Mouse (Mus musculus): Measurements from ENCODE around the gene Dusp6. TPM values are rescaled to one million over a fixed set of nuclear protein-coding genes. Genes with fewer than 3 reads are reported as not detected.

The Dusp6 gene
- polyA plus RNA-seq, 1 experiment, result 40.3 TPM

- no peaks in the 10 kb centered on the region for H3K79me3 ChIP-seq (ENCODE audit: low read depth)
- H3K27me3 ChIP-seq (ENCODE audit: control insufficient read depth, insufficient read depth, insufficient read length), result no peaks in the 10 kb centered on the region
- TF ChIP-seq CTCF (IDR thresholded peaks at IDR 0.05; ENCODE audit: control insufficient read depth, insufficient read depth, insufficient read length), result no peak
- TF ChIP-seq USF1 (IDR thresholded peaks at IDR 0.05; ENCODE audit: low read depth), result no peak
- no peak for TF ChIP-seq CEBPB (IDR thresholded peaks at IDR 0.05; ENCODE audit: low read depth)
- TF ChIP-seq MYOG (IDR thresholded peaks at IDR 0.05; ENCODE audit: control insufficient read depth, extremely low read depth, insufficient read length), result no peak
- no peak for TF ChIP-seq FOSL1 (IDR thresholded peaks at IDR 0.05; ENCODE audit: insufficient read depth, low read length, poor library complexity, severe bottlenecking)
- no peak for TF ChIP-seq MYOD1 (IDR thresholded peaks at IDR 0.05; ENCODE audit: control insufficient read depth, insufficient read length, low read depth)
- no peak for TF ChIP-seq MAX (IDR thresholded peaks at IDR 0.05)
- no peak overlapping the region for H3ac ChIP-seq (ENCODE audit: control insufficient read depth, insufficient read length, low read depth)
- no peaks in the 10 kb centered on the region for H3K79me2 ChIP-seq (ENCODE audit: control insufficient read depth, insufficient read depth)
- no peak overlapping the region for H3K4me3 ChIP-seq (ENCODE audit: insufficient read depth, poor library complexity, severe bottlenecking)
- peaks cover 5% of the 10 kb centered on the region for H3K36me3 ChIP-seq (ENCODE audit: control insufficient read depth, insufficient read depth)
Measured at GRCm38 (mm10) chr10:99253412-99253811, 9.6 kb upstream of the Dusp6 start.

DNA sequence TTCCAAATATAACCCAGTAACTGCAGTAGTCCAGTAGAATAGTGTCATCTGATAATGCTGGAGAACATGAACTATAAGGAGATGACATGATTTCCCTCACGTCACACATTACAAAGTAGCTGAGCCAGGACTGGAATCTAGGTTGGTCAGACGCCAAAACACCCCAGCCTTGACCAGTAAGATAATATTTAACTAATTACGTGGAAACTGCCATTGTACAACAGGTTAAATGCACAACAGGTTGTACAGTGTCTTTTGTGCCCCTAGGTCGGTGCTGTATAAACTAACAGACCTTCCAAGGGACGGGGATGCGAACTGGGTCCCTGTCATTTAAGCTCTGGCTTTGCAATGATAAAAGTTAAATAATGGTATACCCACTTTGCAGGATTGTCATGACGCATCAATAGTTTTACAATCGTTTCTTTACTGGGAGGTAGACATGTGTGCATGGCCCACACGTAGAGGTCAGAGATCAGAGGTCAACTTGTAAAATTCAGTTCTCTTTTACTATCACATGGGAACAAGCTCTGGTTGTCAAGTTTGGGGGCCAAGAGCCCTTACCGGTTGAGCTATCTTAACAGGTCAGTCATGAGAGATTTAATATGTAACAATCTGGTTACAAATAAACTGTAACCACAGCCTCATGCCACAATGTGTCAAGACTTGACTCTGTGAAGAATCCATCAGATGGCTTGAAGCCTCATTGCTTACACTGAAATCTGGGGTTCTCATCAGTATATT is 7.0 kb upstream of the Dusp6 start:
- Histone ChIP-seq H3K4me3 (ENCODE audit: insufficient read depth, poor library complexity, severe bottlenecking) (no peak overlapping the region), H3ac (ENCODE audit: control insufficient read depth, insufficient read length, low read depth) (no peak overlapping the region), H3K79me2 (ENCODE audit: control insufficient read depth, insufficient read depth) (peaks cover 12% of the 10 kb centered on the region), H3K79me3 (ENCODE audit: low read depth) (peaks cover 2% of the 10 kb centered on the region), H3K27me3 (ENCODE audit: control insufficient read depth, insufficient read depth, insufficient read length) (no peaks in the 10 kb centered on the region), H3K36me3 (ENCODE audit: control insufficient read depth, insufficient read depth) (peaks cover 5% of the 10 kb centered on the region)
- TF ChIP-seq USF1 (IDR thresholded peaks at IDR 0.05; ENCODE audit: low read depth) (no peak), CEBPB (IDR thresholded peaks at IDR 0.05; ENCODE audit: low read depth) (no peak), CTCF (IDR thresholded peaks at IDR 0.05; ENCODE audit: control insufficient read depth, insufficient read depth, insufficient read length) (no peak), MAX (IDR thresholded peaks at IDR 0.05) (no peak), MYOG (IDR thresholded peaks at IDR 0.05; ENCODE audit: control insufficient read depth, extremely low read depth, insufficient read length) (no peak), FOSL1 (IDR thresholded peaks at IDR 0.05; ENCODE audit: insufficient read depth, low read length, poor library complexity, severe bottlenecking) (no peak), MYOD1 (IDR thresholded peaks at IDR 0.05; ENCODE audit: control insufficient read depth, insufficient read length, low read depth) (no peak)

- peaks cover 5% of the 10 kb centered on the region for H3K36me3 ChIP-seq (ENCODE audit: control insufficient read depth, insufficient read depth)
- peaks cover 21% of the 10 kb centered on the region for H3K79me2 ChIP-seq (ENCODE audit: control insufficient read depth, insufficient read depth)
- H3K4me3 ChIP-seq (ENCODE audit: insufficient read depth, poor library complexity, severe bottlenecking), result no peak overlapping the region
- H3K79me3 ChIP-seq (ENCODE audit: low read depth), result peaks cover 2% of the 10 kb centered on the region
- no peak for TF ChIP-seq MAX (IDR thresholded peaks at IDR 0.05)
- no peak for TF ChIP-seq USF1 (IDR thresholded peaks at IDR 0.05; ENCODE audit: low read depth)
- H3ac ChIP-seq (ENCODE audit: control insufficient read depth, insufficient read length, low read depth), result no peak overlapping the region
- H3K27me3 ChIP-seq (ENCODE audit: control insufficient read depth, insufficient read depth, insufficient read length), result no peaks in the 10 kb centered on the region
Measured at GRCm38 (mm10) chr10:99257531-99257930, 5.5 kb upstream of the Dusp6 start.

- Histone ChIP-seq H3K79me3 (ENCODE audit: low read depth) (peaks cover 19% of the 10 kb centered on the region), H3K79me2 (ENCODE audit: control insufficient read depth, insufficient read depth) (peaks cover 41% of the 10 kb centered on the region), H3ac (ENCODE audit: control insufficient read depth, insufficient read length, low read depth) (no peak overlapping the region), H3K27me3 (ENCODE audit: control insufficient read depth, insufficient read depth, insufficient read length) (no peaks in the 10 kb centered on the region), H3K4me3 (ENCODE audit: insufficient read depth, poor library complexity, severe bottlenecking) (no peak overlapping the region), H3K36me3 (ENCODE audit: control insufficient read depth, insufficient read depth) (peaks cover 9% of the 10 kb centered on the region)
- TF ChIP-seq MYOG (IDR thresholded peaks at IDR 0.05; ENCODE audit: control insufficient read depth, extremely low read depth, insufficient read length) (no peak), MAX (IDR thresholded peaks at IDR 0.05) (no peak), MYOD1 (IDR thresholded peaks at IDR 0.05; ENCODE audit: control insufficient read depth, insufficient read length, low read depth) (no peak), USF1 (IDR thresholded peaks at IDR 0.05; ENCODE audit: low read depth) (no peak), FOSL1 (IDR thresholded peaks at IDR 0.05; ENCODE audit: insufficient read depth, low read length, poor library complexity, severe bottlenecking) (no peak), CEBPB (IDR thresholded peaks at IDR 0.05; ENCODE audit: low read depth) (no peak), CTCF (IDR thresholded peaks at IDR 0.05; ENCODE audit: control insufficient read depth, insufficient read depth, insufficient read length) (no peak)
Measured at GRCm38 (mm10) chr10:99259840-99260239, 3.2 kb upstream of the Dusp6 start.

DNA sequence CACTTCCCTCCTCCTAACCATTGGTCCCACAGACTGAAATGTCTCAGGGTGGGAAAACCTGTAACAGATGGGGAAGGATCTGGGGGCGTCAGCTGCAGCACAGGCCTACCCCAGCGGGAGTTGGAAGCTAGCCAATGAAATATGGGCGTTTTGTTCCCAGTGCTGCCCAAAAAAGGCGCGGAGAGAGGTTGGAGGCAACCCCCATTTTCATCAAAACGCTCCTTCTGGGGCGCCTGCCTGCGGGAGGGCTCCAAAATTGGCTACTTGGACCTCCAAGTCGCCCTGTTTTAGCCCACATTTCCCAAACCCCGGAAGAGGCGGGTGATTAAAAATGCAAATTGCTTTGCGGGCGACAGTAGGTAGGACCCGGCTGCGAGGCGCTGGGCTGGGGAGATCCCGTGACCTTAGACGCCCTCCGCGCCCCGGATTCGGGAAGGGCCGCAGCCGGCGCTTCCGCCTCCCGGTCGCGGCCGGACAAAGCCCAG is 1.8 kb upstream of the Dusp6 start:
- Histone ChIP-seq H3K79me3 (ENCODE audit: low read depth) (peaks cover 32% of the 10 kb centered on the region), H3K79me2 (ENCODE audit: control insufficient read depth, insufficient read depth) (peaks cover 54% of the 10 kb centered on the region), H3K4me3 (ENCODE audit: insufficient read depth, poor library complexity, severe bottlenecking) (peak overlapping the region; percentile 97), H3ac (ENCODE audit: control insufficient read depth, insufficient read length, low read depth) (peak overlapping the region; percentile 99), H3K27me3 (ENCODE audit: control insufficient read depth, insufficient read depth, insufficient read length) (no peaks in the 10 kb centered on the region), H3K36me3 (ENCODE audit: control insufficient read depth, insufficient read depth) (peaks cover 22% of the 10 kb centered on the region)
- no peak for TF ChIP-seq USF1 (IDR thresholded peaks at IDR 0.05; ENCODE audit: low read depth)
- TF ChIP-seq MYOD1 (IDR thresholded peaks at IDR 0.05; ENCODE audit: control insufficient read depth, insufficient read length, low read depth), result peak; percentile 19
- no peak for TF ChIP-seq FOSL1 (IDR thresholded peaks at IDR 0.05; ENCODE audit: insufficient read depth, low read length, poor library complexity, severe bottlenecking)
